Mouse (Mus musculus) brain, embryonic 14.5 days (tissue): Measurements from ENCODE around the gene Lrrc40.

Source experiments
- CTCF ChIP-seq: fragments of 200-500 bp; IDR thresholded peaks from 2 replicates; pipeline ENCODE4 v1.5.1; 2012; ENCODE audit warnings: inconsistent platforms, mild to moderate bottlenecking, moderate library complexity, borderline replicate concordance; ENCODE audit not compliant: insufficient read depth, insufficient read length; ENCODE audit errors: extremely low read depth
- POLR2A ChIP-seq: fragments of 200-500 bp; IDR thresholded peaks from 2 replicates; pipeline ENCODE4 v1.6.1; 2012; ENCODE audit warnings: mild to moderate bottlenecking, inconsistent platforms, borderline replicate concordance; ENCODE audit not compliant: poor library complexity, insufficient read depth, insufficient read length, severe bottlenecking; ENCODE audit errors: extremely low read depth

- no peak for TF ChIP-seq POLR2A
- no peak for TF ChIP-seq CTCF
Measured at GRCm38 (mm10) chr3:157998742-157999369, 37.6 kb upstream of the Lrrc40 start.
